ENCODE assay signal across 23 mouse cellular contexts in the genomic region with DNA sequence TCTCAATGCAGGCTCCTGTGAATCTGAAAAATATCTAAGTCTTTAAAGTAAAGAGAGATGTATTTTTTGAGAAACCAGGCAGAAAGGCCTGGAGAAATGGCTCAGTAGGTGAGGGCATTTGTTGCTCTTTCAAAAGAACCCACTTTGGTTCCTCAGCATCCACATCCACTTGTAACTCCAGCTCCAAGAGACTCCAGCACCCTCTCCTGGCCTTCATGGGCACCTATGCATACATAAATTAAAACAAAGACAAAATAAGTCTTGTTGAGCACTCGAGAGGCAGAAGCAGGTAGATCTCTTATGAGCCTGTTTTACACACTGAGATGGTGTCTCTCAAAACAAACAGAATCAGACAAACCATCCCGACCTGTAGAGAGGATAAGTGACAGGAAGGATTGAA. TPM values are rescaled to one million over a fixed set of nuclear protein-coding genes. Genes with fewer than 3 reads are reported as not detected.
DNase-seq lines count a peak whose midpoint lies in the region; ATAC-seq and TF ChIP-seq lines count a peak whose summit lies in the region.
"Had no signal": no experiment of that assay in that cellular context is flagged by ENCODE, and none has a peak within 500 bp of the region (broad histone marks: within the 10 kb centered on the region; RNA-seq: fewer than 3 reads in every experiment).

No protein-coding gene starts in this region.

- no peak overlapping the region for H3K27ac ChIP-seq in heart, adult 2 months
- H3K27ac ChIP-seq in midbrain, embryonic 11.5 days (ENCODE audit: low read depth, low read length): no peak overlapping the region
- no peak overlapping the region for H3K27ac ChIP-seq in midbrain, embryonic 14.5 days (replicated peaks; ENCODE audit: low read depth, low read length)
- H3K27ac ChIP-seq: embryonic facial prominence, embryonic 12.5 days; forebrain, embryonic 15.5 days; heart, embryonic 15.5 days; hindbrain, embryonic 15.5 days had no signal

- no peaks in the 10 kb centered on the region for H3K27me3 ChIP-seq in heart, adult 2 months (ENCODE audit: control insufficient read depth, insufficient read depth, low read length)
- no peaks in the 10 kb centered on the region for H3K27me3 ChIP-seq in midbrain, embryonic 11.5 days (ENCODE audit: control insufficient read depth, insufficient read depth, low read length)
- no peaks in the 10 kb centered on the region for H3K27me3 ChIP-seq in midbrain, embryonic 14.5 days (ENCODE audit: control insufficient read depth, insufficient read depth, low read length)
- H3K27me3 ChIP-seq in Patski: peaks cover 11% of the 10 kb centered on the region
- H3K27me3 ChIP-seq: embryonic facial prominence, embryonic 12.5 days; forebrain, embryonic 15.5 days; heart, embryonic 15.5 days; hindbrain, embryonic 15.5 days had no signal

- no peak for ATAC-seq in midbrain, embryonic 11.5 days (ENCODE audit: low FRiP score)
- no peak for ATAC-seq in midbrain, embryonic 14.5 days (ENCODE audit: low FRiP score, low TSS enrichment)
- no peak for ATAC-seq in Patski
- ATAC-seq: CD4-positive, CD25-positive, alpha-beta regulatory T cell, adult 4 months; forebrain, embryonic 15.5 days; intestine, embryonic 16.5 days had no signal

- no peak overlapping the region for H3K4me3 ChIP-seq in heart, adult 2 months
- no peak overlapping the region for H3K4me3 ChIP-seq in midbrain, embryonic 11.5 days (ENCODE audit: low read depth, low read length)
- H3K4me3 ChIP-seq in midbrain, embryonic 14.5 days (replicated peaks; ENCODE audit: low read depth, low read length): no peak overlapping the region
- H3K4me3 ChIP-seq: embryonic facial prominence, embryonic 12.5 days; forebrain, embryonic 15.5 days; heart, embryonic 15.5 days; hindbrain, embryonic 15.5 days had no signal

- no peak overlapping the region for H3K4me2 ChIP-seq in midbrain, embryonic 11.5 days
- H3K4me2 ChIP-seq in midbrain, embryonic 14.5 days (ENCODE audit: low read length): no peak overlapping the region
- H3K4me2 ChIP-seq: embryonic facial prominence, embryonic 12.5 days; forebrain, embryonic 15.5 days; heart, embryonic 11.5 days; heart, embryonic 15.5 days; hindbrain, embryonic 15.5 days had no signal

- 59% methylated on average over 2 of the region's 2 CpGs for WGBS in heart, adult 2 months
- 73% methylated on average over 2 of the region's 2 CpGs for WGBS in midbrain, embryonic 11.5 days
- 76% methylated on average over 2 of the region's 2 CpGs for WGBS in midbrain, embryonic 14.5 days

- no peaks in the 10 kb centered on the region for H3K4me1 ChIP-seq in heart, adult 2 months (ENCODE audit: control insufficient read depth, insufficient read depth, low read length)
- H3K4me1 ChIP-seq in midbrain, embryonic 11.5 days (ENCODE audit: control insufficient read depth, insufficient read depth, low read length): no peaks in the 10 kb centered on the region
- no peaks in the 10 kb centered on the region for H3K4me1 ChIP-seq in midbrain, embryonic 14.5 days (ENCODE audit: control insufficient read depth, insufficient read depth, low read length)
- H3K4me1 ChIP-seq: embryonic facial prominence, embryonic 12.5 days; forebrain, embryonic 15.5 days; heart, embryonic 15.5 days; hindbrain, embryonic 15.5 days had no signal

- peak; percentile 17; the same call in 1 of the 2 replicates for TF ChIP-seq CTCF in heart, adult 2 months (IDR thresholded peaks at IDR 0.05)
- peak; percentile 17 for TF ChIP-seq CTCF in Patski (IDR thresholded peaks at IDR 0.05)

- DNase-seq in heart, adult 2 months: no peak
- no peak for DNase-seq in heart, postnatal 10 days
- peak; percentile 2 for DNase-seq in midbrain, embryonic 11.5 days (ENCODE audit: low spot score, missing footprints)
- no peak for DNase-seq in midbrain, embryonic 14.5 days
- DNase-seq in Patski (ENCODE audit: low read depth, low spot score): no peak
- DNase-seq in neural tube, embryonic 10.5 days (ENCODE audit: extremely low spot score, low spot score): no peak
- DNase-seq in urinary bladder, postnatal 14 days (ENCODE audit: low spot score): no peak
- DNase-seq: adrenal gland, adult 2 months; adrenal gland, postnatal 36 days; B cell, adult 2 months; cerebellum, adult 11 months; cerebellum, adult 9-10 months; cerebellum, postnatal 25 days; gastrocnemius, postnatal 36 days; heart, adult 18-20 months had no signal

- intact Hi-C loops in heart, adult 2 months (cut with DNase I): no loop called here
- intact Hi-C loops in heart, postnatal 10 days (cut with DNase I): no loop called here

- no peaks in the 10 kb centered on the region for H3K36me3 ChIP-seq in heart, adult 2 months (ENCODE audit: control insufficient read depth, insufficient read depth, low read length)
- H3K36me3 ChIP-seq in midbrain, embryonic 11.5 days (ENCODE audit: control insufficient read depth, insufficient read depth, low read length): no peaks in the 10 kb centered on the region
- H3K36me3 ChIP-seq in midbrain, embryonic 14.5 days (ENCODE audit: control insufficient read depth, insufficient read depth, low read length): no peaks in the 10 kb centered on the region
- H3K36me3 ChIP-seq: embryonic facial prominence, embryonic 12.5 days; forebrain, embryonic 15.5 days; heart, embryonic 15.5 days; hindbrain, embryonic 15.5 days had no signal

- POLR2A ChIA-PET in Patski (lab: Charles Lee): no interaction called here

- CTCF ChIA-PET in Patski (lab: Charles Lee): no interaction called here

- in situ Hi-C loops in Patski (cut with MboI; ENCODE audit: low pct_unique_long_range_greater_than_20kb): loop anchor here (25.0 kb wide), 2 partner anchors 317 to 833 kb away; no protein-coding TSS in a partner anchor

- no peaks in the 10 kb centered on the region for H3K79me2 ChIP-seq in heart, adult 2 months (replicated peaks; ENCODE audit: control insufficient read depth, insufficient read depth, low read length)

- H3K9ac ChIP-seq in heart, adult 2 months (ENCODE audit: low read depth, low read length): no peak overlapping the region
- H3K9ac ChIP-seq in midbrain, embryonic 11.5 days (ENCODE audit: low read length): no peak overlapping the region
- H3K9ac ChIP-seq in midbrain, embryonic 14.5 days (replicated peaks; ENCODE audit: low read length): no peak overlapping the region
- H3K9ac ChIP-seq: embryonic facial prominence, embryonic 12.5 days; forebrain, embryonic 15.5 days; heart, embryonic 15.5 days; hindbrain, embryonic 15.5 days had no signal

- no peak for TF ChIP-seq POLR2A in heart, adult 2 months (IDR thresholded peaks at IDR 0.05; ENCODE audit: insufficient read depth, low read depth, low read length)

- no peaks in the 10 kb centered on the region for H3K9me3 ChIP-seq in midbrain, embryonic 11.5 days (ENCODE audit: control insufficient read depth, low read length)
- no peaks in the 10 kb centered on the region for H3K9me3 ChIP-seq in midbrain, embryonic 14.5 days (ENCODE audit: control insufficient read depth, low read length)
- H3K9me3 ChIP-seq: embryonic facial prominence, embryonic 12.5 days; forebrain, embryonic 15.5 days; heart, embryonic 15.5 days; hindbrain, embryonic 15.5 days had no signal

- TF ChIP-seq EP300 in heart, adult 2 months (IDR thresholded peaks at IDR 0.05; ENCODE audit: insufficient read depth, low read depth, low read length): no peak

RNA-seq across cellular contexts. Expression of a gene that starts 19.1 kb away (rescaled TPM):
- under 1 TPM; 0.10 to 0.64 TPM for total RNA-seq in heart, adult 2 months (2021)
- 0.02 and 0.18 TPM in 2 replicates for polyA plus RNA-seq in heart, adult 2 months (2012; rRNA removed)
- total RNA-seq in heart, postnatal 10 days (2021): 1 to 10 TPM; 1.9 to 2.0 TPM
- polyA plus RNA-seq in midbrain, embryonic 11.5 days (2014; fragmentation: Nextera tagmentation; extraction: Ambion mirVana): 17.7 and 19.5 TPM in 2 replicates
- polyA plus RNA-seq in midbrain, embryonic 14.5 days (2014; fragmentation: Nextera tagmentation; extraction: Ambion mirVana): 34.0 and 39.8 TPM in 2 replicates
- polyA plus RNA-seq in Patski (2021): 0.08 TPM
- total RNA-seq: MEL had no signal

Comparison
In these comparisons a context has a peak if more than half of its experiments do, and no peak if none do; other contexts are left out.
1. RNA of a gene that starts 19.1 kb away (polyA plus RNA-seq): 34.0 to 39.8 TPM in midbrain, embryonic 14.5 days and 17.7 to 19.5 TPM in midbrain, embryonic 11.5 days; 0.08 TPM in Patski (single experiment) and 0.02 to 0.18 TPM in heart, adult 2 months; every median in the first group is over 10 times any median in the second.